Mouse (Mus musculus) embryonic facial prominence, embryonic 11.5 days (tissue): ENCODE data around the gene Grm8. TPM values are rescaled to one million over a fixed set of nuclear protein-coding genes. Genes with fewer than 3 reads are reported as not detected.
A peak's percentile ranks its signal among the peaks of the same experiment; 100 is the strongest.

Experiments
- ATAC-seq: fragments of 200-750 bp; cut with Nextera tagmentation; replicated peaks from 2 replicates; pipeline ENCODE4 v1.8.0; 2017; ENCODE audit warnings: low read depth; ENCODE audit not compliant: insufficient number of reproducible peaks, low FRiP score, low TSS enrichment
- DNase-seq: peaks from one replicate; pipeline ENCODE4 v3.0.0-alpha.2; 2015; ENCODE audit warnings: low spot score
- H3K27ac ChIP-seq: fragments of 300-500 bp; sonication (generic); replicated peaks from 2 replicates; pipeline ENCODE4 v1.5.1; 2014; ENCODE audit warnings: mild to moderate bottlenecking, low read depth, low read length, control low read depth
- H3K27me3 ChIP-seq: fragments of 300-500 bp; sonication (generic); 2 replicates; pipeline ENCODE4 v1.6.1; 2014; ENCODE audit warnings: mild to moderate bottlenecking, low read length, moderate library complexity, mixed read lengths; ENCODE audit not compliant: control insufficient read depth, insufficient read depth
- H3K36me3 ChIP-seq: fragments of 300-500 bp; sonication (generic); replicated peaks from 2 replicates; pipeline ENCODE4 v1.6.1; 2014; ENCODE audit warnings: low read depth, mild to moderate bottlenecking, low read length, moderate library complexity, mixed read lengths; ENCODE audit not compliant: control insufficient read depth, insufficient read depth
- H3K4me1 ChIP-seq: fragments of 300-500 bp; sonication (generic); 2 replicates; pipeline ENCODE4 v1.6.1; 2014; ENCODE audit warnings: low read length, mixed read lengths; ENCODE audit not compliant: control insufficient read depth, insufficient read depth
- H3K4me2 ChIP-seq: fragments of 300-500 bp; sonication (generic); 2 replicates; pipeline ENCODE4 v1.6.1; 2014; ENCODE audit warnings: low read depth, mild to moderate bottlenecking, control low read depth, low read length, moderate library complexity
- H3K4me3 ChIP-seq: fragments of 300-500 bp; sonication (generic); 2 replicates; pipeline ENCODE4 v1.5.1; 2014; ENCODE audit warnings: low read depth, low read length, control low read depth
- H3K9ac ChIP-seq: fragments of 300-500 bp; sonication (generic); replicated peaks from 2 replicates; pipeline ENCODE4 v1.6.1; 2014; ENCODE audit warnings: mild to moderate bottlenecking, control low read depth, low read length
- H3K9me3 ChIP-seq: fragments of 300-500 bp; sonication (generic); replicated peaks from 2 replicates; pipeline ENCODE4 v1.6.1; 2016; ENCODE audit warnings: mild to moderate bottlenecking, low read length, inconsistent platforms, mixed read lengths; ENCODE audit not compliant: control insufficient read depth
- WGBS: fragments of 180-500 bp; shearing (Covaris S2); extraction: QIAGEN DNeasy Blood & Tissue Kit; methylation state at CpG from one replicate; pipeline ENCODE4 v1.1.7; 2014; 5-methylcytosine and 5-hydroxymethylcytosine counted together
- polyA plus RNA-seq: library from polyadenylated mRNA; unstranded; fragments of >200 nt; fragmentation: Nextera tagmentation; extraction: Ambion mirVana; gene quantifications from 2 replicates; pipeline ENCODE4 v1.2.1, GENCODE M21; 2014

Gene Grm8
- polyA plus RNA-seq, 1 experiment from 2014 or later, result 1.2 TPM

DNA sequence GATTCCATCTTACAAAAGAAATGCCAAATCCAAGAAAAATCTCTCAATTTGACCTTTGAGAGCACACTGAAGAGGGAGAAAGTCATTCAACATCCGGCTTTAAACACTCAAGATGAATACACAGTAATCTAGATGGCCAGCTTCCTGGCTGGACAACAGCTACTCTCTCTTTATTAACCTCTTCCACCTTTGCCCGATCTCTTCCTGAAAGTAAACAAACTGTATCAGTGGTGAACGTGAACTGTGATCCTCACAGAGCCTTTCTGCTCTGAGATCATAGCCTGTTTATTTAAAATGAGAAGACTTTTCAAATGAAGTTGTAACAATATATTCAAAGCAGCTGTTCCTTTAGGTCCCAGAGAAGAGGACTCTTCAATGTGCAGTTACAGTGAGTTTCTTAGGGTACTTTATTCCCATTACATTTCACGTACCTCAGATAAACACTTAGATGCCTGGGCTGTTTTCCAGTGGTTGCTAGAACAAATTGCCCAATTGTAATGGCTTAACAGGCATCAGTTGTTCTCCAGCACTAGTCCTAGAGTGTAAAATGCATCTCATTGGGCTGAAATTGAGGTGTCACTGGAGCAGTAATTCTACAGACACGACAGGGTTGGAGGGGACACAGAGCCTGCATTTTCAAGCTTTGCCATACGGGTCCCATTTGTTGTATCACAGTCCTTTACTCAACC, 473.1 kb downstream of the Grm8 start:
- Histone ChIP-seq H3K4me1 (no peaks in the 10 kb centered on the region), H3K4me3 (no peak overlapping the region), H3K9ac (no peak overlapping the region), H3K27ac (no peak overlapping the region), H3K27me3 (no peaks in the 10 kb centered on the region), H3K9me3 (no peaks in the 10 kb centered on the region), H3K4me2 (no peak overlapping the region), H3K36me3 (no peaks in the 10 kb centered on the region)
- DNase-seq, result no peak
- 47% methylated on average over 6 of the region's 6 CpGs for WGBS
- ATAC-seq, result no peak

DNA sequence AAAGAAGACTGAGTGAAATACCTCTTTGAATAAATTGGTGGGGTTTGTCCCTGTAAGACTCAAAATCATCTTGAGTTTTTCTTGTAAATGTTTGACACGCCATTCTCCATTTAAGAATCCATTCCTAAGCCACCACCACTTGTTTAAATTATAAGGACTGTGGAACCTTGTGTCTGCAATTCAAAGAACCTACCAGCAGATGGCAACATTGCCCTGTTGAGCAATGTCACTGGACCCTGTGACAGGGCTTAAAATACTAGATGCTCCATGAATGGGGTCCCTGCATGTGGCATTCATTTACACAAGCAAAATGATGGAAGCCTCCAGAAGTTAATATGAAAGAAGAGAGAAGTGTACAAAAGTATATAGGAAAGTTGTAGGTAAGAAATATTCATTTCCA, 477.5 kb downstream of the Grm8 start:
- DNase-seq, result peak; percentile 83
- no peak overlapping the region for H3K4me2 ChIP-seq
- H3K27ac ChIP-seq, result no peak overlapping the region
- H3K4me3 ChIP-seq, result no peak overlapping the region
- no peaks in the 10 kb centered on the region for H3K27me3 ChIP-seq
- no peak for ATAC-seq
- H3K9me3 ChIP-seq, result no peaks in the 10 kb centered on the region
- no peak overlapping the region for H3K9ac ChIP-seq
- H3K36me3 ChIP-seq, result no peaks in the 10 kb centered on the region
- H3K4me1 ChIP-seq, result no peaks in the 10 kb centered on the region
- 44% methylated on average over 1 of the region's 1 CpGs for WGBS

DNA sequence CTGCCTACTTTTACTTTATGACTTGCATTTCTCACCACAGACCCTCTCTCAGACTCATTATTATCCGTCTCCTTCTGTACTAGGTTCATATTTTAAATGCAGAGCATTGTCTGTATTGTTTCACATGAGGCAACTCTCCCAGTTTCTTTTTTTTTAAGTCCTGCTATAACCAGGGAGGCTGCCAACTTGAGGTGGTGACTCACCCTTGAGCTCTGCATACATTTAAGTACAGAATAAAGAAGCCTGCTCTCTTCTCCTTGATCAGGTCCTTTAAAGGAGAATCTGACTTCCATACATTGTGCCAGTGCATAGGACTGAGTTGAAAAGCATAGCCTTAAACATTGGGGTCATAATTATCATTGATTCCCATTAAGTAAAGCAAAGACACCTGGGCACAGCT, 488.5 kb downstream of the Grm8 start:
- no peaks in the 10 kb centered on the region for H3K27me3 ChIP-seq
- ATAC-seq (no peak), DNase-seq (no peak)
- H3K27ac ChIP-seq, result no peak overlapping the region
- H3K4me1 ChIP-seq, result no peaks in the 10 kb centered on the region
- H3K36me3 ChIP-seq, result no peaks in the 10 kb centered on the region
- no peak overlapping the region for H3K4me3 ChIP-seq
- no peak overlapping the region for H3K9ac ChIP-seq
- 86% methylated on average over 1 of the region's 1 CpGs for WGBS
- H3K4me2 ChIP-seq, result no peak overlapping the region
- H3K9me3 ChIP-seq, result no peaks in the 10 kb centered on the region

DNA sequence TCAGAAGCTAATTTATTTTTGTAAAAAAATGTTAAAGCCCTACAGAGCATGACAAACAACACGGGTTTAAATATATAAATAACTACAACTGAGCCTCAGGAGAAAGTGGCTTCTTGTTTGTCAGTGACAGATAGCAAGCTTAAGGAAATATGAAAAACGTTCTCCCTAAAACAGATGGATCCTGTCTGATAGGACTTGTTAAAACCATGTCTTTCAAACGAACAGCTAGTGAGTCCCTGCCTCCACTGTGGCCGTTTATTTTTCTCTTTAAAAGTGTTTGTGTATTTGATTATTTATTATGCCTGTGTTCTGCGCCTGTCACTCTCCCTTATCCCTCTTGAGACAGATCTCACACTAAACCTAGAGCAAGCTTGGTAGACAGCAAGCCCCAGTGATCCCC, 489.9 kb downstream of the Grm8 start:
- ATAC-seq (no peak), DNase-seq (no peak)
- no peaks in the 10 kb centered on the region for H3K27me3 ChIP-seq
- no peaks in the 10 kb centered on the region for H3K9me3 ChIP-seq
- H3K4me3 ChIP-seq, result no peak overlapping the region
- H3K4me1 ChIP-seq, result no peaks in the 10 kb centered on the region
- H3K9ac ChIP-seq, result no peak overlapping the region
- WGBS, result 75% methylated on average over 5 of the region's 5 CpGs
- no peak overlapping the region for H3K4me2 ChIP-seq
- no peaks in the 10 kb centered on the region for H3K36me3 ChIP-seq
- H3K27ac ChIP-seq, result no peak overlapping the region

DNA sequence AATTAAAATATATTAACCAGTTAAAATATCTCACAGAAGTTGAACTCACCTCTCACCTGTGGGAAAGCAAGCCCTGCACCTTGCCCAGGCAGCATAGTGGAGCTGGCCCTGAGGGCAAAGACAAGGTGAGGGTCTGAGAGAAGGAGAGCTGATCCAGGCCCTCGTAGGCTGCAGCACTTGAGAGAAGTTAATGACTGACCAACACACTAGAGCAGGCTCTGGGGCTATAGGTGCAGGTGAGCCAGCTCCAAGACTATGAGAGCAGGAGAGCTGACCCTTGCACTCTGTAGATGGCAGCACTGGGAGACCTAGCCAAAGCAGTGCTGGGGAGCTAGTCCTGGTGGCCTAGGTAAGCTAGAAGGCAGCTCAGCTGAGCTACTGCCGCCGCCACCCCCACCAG, 499.1 kb downstream of the Grm8 start:
- Histone ChIP-seq H3K27ac (no peak overlapping the region), H3K27me3 (no peaks in the 10 kb centered on the region), H3K36me3 (no peaks in the 10 kb centered on the region), H3K4me3 (no peak overlapping the region), H3K9me3 (no peaks in the 10 kb centered on the region), H3K4me1 (no peaks in the 10 kb centered on the region), H3K4me2 (no peak overlapping the region), H3K9ac (no peak overlapping the region)
- WGBS, result 63% methylated on average over 3 of the region's 3 CpGs
- no peak for DNase-seq
- ATAC-seq, result no peak

DNA sequence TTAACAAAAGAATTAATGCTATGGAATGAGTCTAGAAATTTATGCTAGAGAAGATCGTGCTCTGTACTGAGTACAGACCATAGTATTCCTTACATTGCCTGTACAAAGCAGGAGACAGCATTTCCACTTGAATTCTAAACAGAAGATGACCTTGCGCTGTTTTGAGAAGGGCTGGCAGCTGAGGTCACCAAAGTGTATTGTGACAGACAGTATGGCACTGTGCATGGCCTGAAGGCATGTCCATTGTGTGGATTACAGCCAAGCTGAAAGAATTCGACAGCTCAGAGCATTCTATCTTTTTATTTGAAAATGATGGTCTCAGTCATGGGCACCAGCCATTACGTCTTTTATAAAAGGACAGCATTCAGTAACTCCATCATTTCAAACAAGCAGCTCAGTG, 517.5 kb downstream of the Grm8 start:
- WGBS, result 50% methylated on average over 4 of the region's 4 CpGs
- H3K4me1 ChIP-seq, result no peaks in the 10 kb centered on the region
- H3K9ac ChIP-seq, result no peak overlapping the region
- no peaks in the 10 kb centered on the region for H3K27me3 ChIP-seq
- no peaks in the 10 kb centered on the region for H3K9me3 ChIP-seq
- no peaks in the 10 kb centered on the region for H3K36me3 ChIP-seq
- no peak overlapping the region for H3K4me3 ChIP-seq
- DNase-seq (no peak), ATAC-seq (peak; percentile 14; the same call in 1 of the 2 replicates)
- no peak overlapping the region for H3K4me2 ChIP-seq
- H3K27ac ChIP-seq, result no peak overlapping the region

DNA sequence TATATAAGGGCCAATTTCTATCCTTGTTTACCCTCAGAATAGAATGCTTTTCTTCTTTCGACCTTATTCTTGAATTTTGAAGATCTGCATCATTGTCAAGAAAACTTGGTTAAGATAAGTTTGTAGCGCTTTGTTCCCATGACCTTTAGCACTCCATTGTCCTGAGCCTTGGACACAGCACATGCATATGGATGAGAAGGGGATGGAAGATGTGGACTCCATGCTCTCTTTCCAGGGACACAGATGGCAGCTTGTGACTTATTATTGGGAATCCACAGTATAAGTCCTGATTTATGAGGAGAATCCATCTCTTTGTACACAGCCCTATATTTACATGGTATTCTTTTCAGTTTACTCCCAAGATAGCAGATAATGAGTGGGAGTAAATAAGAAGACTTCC, 554.5 kb downstream of the Grm8 start:
- no peaks in the 10 kb centered on the region for H3K27me3 ChIP-seq
- ATAC-seq, result no peak
- no peak for DNase-seq
- no peak overlapping the region for H3K4me3 ChIP-seq
- WGBS, result 75% methylated on average over 2 of the region's 2 CpGs
- no peaks in the 10 kb centered on the region for H3K36me3 ChIP-seq
- H3K9ac ChIP-seq, result no peak overlapping the region
- H3K9me3 ChIP-seq, result no peaks in the 10 kb centered on the region
- H3K4me1 ChIP-seq, result no peaks in the 10 kb centered on the region
- no peak overlapping the region for H3K4me2 ChIP-seq
- H3K27ac ChIP-seq, result no peak overlapping the region

DNA sequence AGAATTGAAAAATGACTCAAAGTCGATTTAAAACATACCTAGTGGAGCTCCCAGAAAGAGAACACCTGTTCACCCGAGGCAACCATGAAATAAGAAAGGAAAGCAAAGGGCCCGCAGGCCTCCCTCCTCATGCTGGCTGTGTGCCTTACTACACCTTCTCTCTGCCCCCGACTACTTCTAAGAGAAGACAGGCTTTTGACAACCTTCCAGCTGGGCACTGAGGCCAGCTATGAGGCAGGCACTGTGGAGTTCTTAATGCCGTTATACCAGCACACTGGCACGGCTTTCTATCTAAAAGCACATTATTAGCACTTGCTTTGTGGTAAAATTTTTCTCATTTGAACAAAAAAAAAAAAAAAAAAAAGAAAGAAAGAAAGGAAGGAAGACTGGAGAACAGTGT, 589.5 kb downstream of the Grm8 start:
- no peak overlapping the region for H3K4me3 ChIP-seq
- DNase-seq (no peak), ATAC-seq (no peak)
- H3K36me3 ChIP-seq, result no peaks in the 10 kb centered on the region
- H3K9ac ChIP-seq, result no peak overlapping the region
- no peaks in the 10 kb centered on the region for H3K27me3 ChIP-seq
- H3K4me1 ChIP-seq, result no peaks in the 10 kb centered on the region
- H3K4me2 ChIP-seq, result no peak overlapping the region
- no peaks in the 10 kb centered on the region for H3K9me3 ChIP-seq
- WGBS, result 74% methylated on average over 6 of the region's 6 CpGs
- no peak overlapping the region for H3K27ac ChIP-seq
